Mouse (Mus musculus) bone marrow, adult 2 months (tissue): ENCODE results near the gene Zbtb7a. TPM values are rescaled to one million over a fixed set of nuclear protein-coding genes. Genes with fewer than 3 reads are reported as not detected.

ENCODE experiments used
- H3K27ac ChIP-seq: fragments of 200-500 bp; 2 replicates; pipeline ENCODE4 v1.5.1; 2012; ENCODE audit warnings: low read depth, mild to moderate bottlenecking, control low read depth, inconsistent platforms, low read length; ENCODE audit not compliant: control insufficient read depth, poor library complexity, insufficient read depth
- H3K4me1 ChIP-seq: fragments of 200-500 bp; 2 replicates; pipeline ENCODE4 v1.6.1; 2011; ENCODE audit warnings: low read length; ENCODE audit not compliant: control insufficient read depth, insufficient read depth
- H3K4me3 ChIP-seq: fragments of 200-500 bp; replicated peaks from 2 replicates; pipeline ENCODE3; 2011; ENCODE audit warnings: mild to moderate bottlenecking, low read depth, low read length, control low read depth; ENCODE audit not compliant: control insufficient read depth
- CTCF ChIP-seq: fragments of 200-500 bp; IDR thresholded peaks from 2 replicates; pipeline ENCODE4 v1.5.1; 2011; ENCODE audit warnings: low read length, control low read depth; ENCODE audit not compliant: control insufficient read depth, insufficient read depth
- POLR2A ChIP-seq: fragments of 200-500 bp; IDR thresholded peaks from 2 replicates; pipeline ENCODE4 v1.6.1; 2011; ENCODE audit warnings: low read depth, mild to moderate bottlenecking, control low read depth, low read length, borderline replicate concordance; ENCODE audit not compliant: control insufficient read depth
- WGBS: fragments of 180-500 bp; shearing (Covaris S2); methylation state at CpG from one replicate; pipeline ENCODE4 v1.1.7; 2018; 5-methylcytosine and 5-hydroxymethylcytosine counted together
- polyA plus RNA-seq: library from polyadenylated mRNA; stranded (reverse); fragments of >200 nt; gene quantifications from 2 replicates; pipeline ENCODE4 v1.2.4, GENCODE M21; 2011; ENCODE audit warnings: low replicate concordance; ENCODE audit not compliant: missing spikeins, insufficient read depth, insufficient read length

Zbtb7a gene
- polyA plus RNA-seq, 1 experiment: 28.2 TPM

DNA sequence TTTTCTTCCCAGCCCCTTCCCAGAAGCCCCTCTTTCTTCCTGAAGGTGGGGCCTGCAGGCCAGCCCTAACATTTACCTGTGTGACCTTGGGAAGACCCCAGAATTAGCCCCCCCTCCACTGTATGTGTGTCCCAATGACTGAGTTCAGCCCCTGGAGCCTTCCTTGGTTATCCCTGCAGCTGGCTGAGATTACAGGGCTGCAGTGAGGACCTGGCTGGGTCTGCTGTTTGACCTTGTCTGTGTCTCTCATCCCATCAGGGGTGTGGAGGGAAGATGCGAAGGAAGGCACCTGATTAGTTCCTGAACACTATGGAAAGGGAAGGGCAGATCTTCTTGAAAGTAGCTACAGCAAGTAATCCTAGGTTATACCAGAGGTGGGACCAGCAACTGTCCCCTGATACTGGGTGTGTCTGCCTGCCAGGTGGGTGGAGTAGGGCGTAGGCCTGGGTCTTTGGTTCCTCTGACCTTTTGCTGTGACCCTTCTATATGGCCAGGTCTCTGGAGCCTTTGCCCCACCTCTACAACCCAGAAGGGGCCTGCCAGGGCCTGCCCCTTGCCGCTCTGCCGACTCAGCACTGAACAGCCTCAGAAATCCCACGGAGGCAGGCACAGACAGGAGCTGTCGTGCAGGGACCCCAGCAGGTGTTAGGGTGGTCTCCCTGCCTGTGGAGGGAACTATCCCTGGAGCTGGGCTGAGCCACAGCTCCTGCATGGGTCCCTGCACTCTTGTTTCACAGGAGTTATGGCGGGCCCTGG is 6.6 kb downstream of the Zbtb7a start:
- Histone ChIP-seq H3K4me1 (peaks cover 14% of the 10 kb centered on the region), H3K4me3 (no peak overlapping the region), H3K27ac (peak overlapping the region; percentile 7; the same call in 1 of the 2 replicates)
- TF ChIP-seq POLR2A: no peak
- TF ChIP-seq CTCF: no peak
- 77% methylated on average over 7 of the region's 7 CpGs for WGBS

DNA sequence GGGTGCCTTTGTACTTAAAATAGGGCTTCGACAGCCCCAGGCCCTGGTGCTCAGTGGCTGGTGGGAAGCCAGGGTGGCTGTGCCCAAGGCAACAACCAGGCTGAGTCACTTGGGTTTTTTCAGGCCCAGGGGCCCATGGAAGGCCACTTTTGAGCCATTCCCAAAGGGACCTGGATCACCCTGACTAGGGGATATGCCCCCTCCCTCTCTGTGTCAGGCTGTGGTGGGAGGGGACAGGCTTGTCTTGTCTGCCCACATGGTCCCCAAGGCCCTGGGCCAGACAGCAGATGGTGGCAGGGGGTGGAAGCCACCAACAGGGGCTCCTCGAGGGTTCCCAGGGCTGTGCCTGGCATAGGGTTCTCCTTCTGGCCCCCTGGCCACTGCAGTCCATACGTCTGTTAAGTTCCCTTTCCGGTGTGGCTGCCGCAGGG is 7.5 kb downstream of the Zbtb7a start:
- H3K27ac ChIP-seq: peak overlapping the region; percentile 44
- H3K4me3 ChIP-seq: no peak overlapping the region

DNA sequence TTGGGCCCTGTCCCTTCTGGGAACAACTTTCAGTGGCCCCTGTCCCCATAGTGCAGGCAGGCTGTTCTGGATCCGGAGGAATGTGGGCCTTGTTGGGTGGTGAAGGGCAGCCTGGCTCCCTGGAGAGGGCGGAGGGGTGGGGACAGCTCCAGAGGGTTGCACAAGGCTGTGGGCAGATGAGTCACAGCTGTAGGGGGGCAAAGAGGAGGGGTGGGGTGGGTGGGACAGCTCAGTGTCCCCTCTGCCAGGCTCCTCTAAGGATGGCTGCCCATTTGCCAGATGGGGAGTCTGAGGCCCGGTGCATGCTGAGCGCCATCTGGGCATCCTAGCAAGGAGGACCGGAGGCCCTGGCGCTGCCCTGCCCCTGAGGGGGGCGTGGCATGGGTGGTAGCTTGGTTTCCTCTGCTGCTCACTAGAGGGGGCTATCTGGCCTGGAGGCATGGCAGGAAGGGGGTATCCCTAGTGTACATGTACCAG is 8.2 kb downstream of the Zbtb7a start:
- TF ChIP-seq POLR2A (no peak), CTCF (no peak)
- peak overlapping the region; percentile 44; the same call in 1 of the 2 replicates for H3K27ac ChIP-seq
- peaks cover 14% of the 10 kb centered on the region for H3K4me1 ChIP-seq
- H3K4me3 ChIP-seq: no peak overlapping the region
- WGBS: 63% methylated on average over 7 of the region's 7 CpGs

More for the DNA sequence above, 7.5 kb downstream of the Zbtb7a start:
- peaks cover 14% of the 10 kb centered on the region for H3K4me1 ChIP-seq
- no peak for TF ChIP-seq POLR2A
- TF ChIP-seq CTCF: no peak
- WGBS: 40% methylated on average over 5 of the region's 5 CpGs

DNA sequence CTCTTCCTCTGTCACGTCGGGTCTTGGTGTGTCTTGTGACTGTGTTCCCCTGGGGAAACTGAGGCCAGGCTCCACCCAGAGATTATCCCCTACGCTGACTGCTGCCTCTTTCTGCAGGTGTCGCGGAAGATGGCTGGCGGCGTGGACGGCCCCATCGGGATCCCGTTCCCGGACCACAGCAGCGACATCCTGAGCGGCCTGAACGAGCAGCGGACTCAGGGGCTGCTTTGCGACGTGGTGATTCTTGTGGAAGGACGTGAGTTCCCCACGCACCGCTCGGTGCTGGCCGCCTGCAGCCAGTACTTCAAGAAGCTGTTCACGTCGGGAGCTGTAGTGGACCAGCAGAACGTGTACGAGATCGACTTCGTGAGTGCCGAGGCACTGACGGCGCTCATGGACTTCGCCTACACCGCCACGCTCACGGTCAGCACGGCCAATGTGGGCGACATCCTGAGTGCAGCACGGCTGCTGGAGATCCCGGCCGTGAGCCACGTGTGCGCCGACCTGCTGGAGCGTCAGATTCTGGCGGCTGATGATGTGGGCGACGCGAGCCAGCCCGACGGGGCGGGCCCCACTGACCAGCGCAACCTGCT is 8.9 kb downstream of the Zbtb7a start:
- no peak overlapping the region for H3K4me3 ChIP-seq
- WGBS: 94% methylated on average over 52 of the region's 52 CpGs
- H3K27ac ChIP-seq: no peak overlapping the region
- TF ChIP-seq POLR2A: no peak
- no peak for TF ChIP-seq CTCF
- H3K4me1 ChIP-seq: peaks cover 12% of the 10 kb centered on the region

- Histone ChIP-seq H3K4me1 (peaks cover 7% of the 10 kb centered on the region), H3K27ac (no peak overlapping the region), H3K4me3 (no peak overlapping the region)
- 92% methylated on average over 27 of the region's 27 CpGs for WGBS
- TF ChIP-seq POLR2A (no peak), CTCF (no peak)
Observed at GRCm38 (mm10) chr10:81144667-81145066, 9.6 kb downstream of the Zbtb7a start.

GRCm38 (mm10) chr10:81145307-81145706 is 10.3 kb downstream of the Zbtb7a start:
- peaks cover 5% of the 10 kb centered on the region for H3K4me1 ChIP-seq
- WGBS: 86% methylated on average over 6 of the region's 6 CpGs
- H3K4me3 ChIP-seq: no peak overlapping the region
- TF ChIP-seq POLR2A (no peak), CTCF (no peak)
- H3K27ac ChIP-seq: no peak overlapping the region

GRCm38 (mm10) chr10:81145778-81146177 is 10.8 kb downstream of the Zbtb7a start:
- Histone ChIP-seq H3K4me1 (peaks cover 5% of the 10 kb centered on the region), H3K4me3 (no peak overlapping the region), H3K27ac (no peak overlapping the region)
- WGBS: 73% methylated on average over 7 of the region's 7 CpGs
- TF ChIP-seq CTCF (no peak), POLR2A (no peak)

GRCm38 (mm10) chr10:81146296-81146695 is 11.3 kb downstream of the Zbtb7a start:
- no peak for TF ChIP-seq POLR2A
- no peak for TF ChIP-seq CTCF
- Histone ChIP-seq H3K4me3 (no peak overlapping the region), H3K27ac (0 out of 2 replicates have a peak overlapping the region, but pooled peaks have one; percentile 7), H3K4me1 (peaks cover 5% of the 10 kb centered on the region)
- 57% methylated on average over 4 of the region's 4 CpGs for WGBS
